Mouse (Mus musculus): ENCODE data around the gene Ppm1h. TPM values are rescaled to one million over a fixed set of nuclear protein-coding genes. Genes with fewer than 3 reads are reported as not detected.

Gene Ppm1h
- polyA plus RNA-seq, 1 experiment, result 13.1 TPM

GRCm38 (mm10) chr10:122789648-122790170 lies 111.1 kb downstream of the Ppm1h start:
- TF ChIP-seq POLR2A (IDR thresholded peaks at IDR 0.05; ENCODE audit: borderline replicate concordance, control insufficient read depth, low read depth, low read length) (no peak), CTCF (IDR thresholded peaks at IDR 0.05; ENCODE audit: control insufficient read depth, insufficient read depth, low read length) (no peak)
- Histone ChIP-seq H3K4me1 (ENCODE audit: control insufficient read depth, insufficient read depth, low read length) (peaks cover 1% of the 10 kb centered on the region; the same call in 1 of the 2 replicates), H3K4me3 (replicated peaks; ENCODE audit: control insufficient read depth, low read depth, low read length) (no peak overlapping the region), H3K27ac (ENCODE audit: control insufficient read depth, insufficient read depth, low read depth, low read length, poor library complexity) (no peak overlapping the region)
- WGBS, result 90% methylated on average over 12 of the region's 12 CpGs

- no peak overlapping the region for H3K27ac ChIP-seq (ENCODE audit: control insufficient read depth, insufficient read depth, low read depth, low read length, poor library complexity)
- peaks cover 1% of the 10 kb centered on the region; the same call in 1 of the 2 replicates for H3K4me1 ChIP-seq (ENCODE audit: control insufficient read depth, insufficient read depth, low read length)
- 22% methylated on average over 21 of the region's 21 CpGs for WGBS
- H3K4me3 ChIP-seq (replicated peaks; ENCODE audit: control insufficient read depth, low read depth, low read length), result no peak overlapping the region
- TF ChIP-seq POLR2A (IDR thresholded peaks at IDR 0.05; ENCODE audit: borderline replicate concordance, control insufficient read depth, low read depth, low read length) (no peak), CTCF (IDR thresholded peaks at IDR 0.05; ENCODE audit: control insufficient read depth, insufficient read depth, low read length) (no peak)
These were observed 113.7 kb downstream of the Ppm1h start for GRCm38 (mm10) chr10:122792021-122792966.

- TF ChIP-seq CTCF (IDR thresholded peaks at IDR 0.05; ENCODE audit: control insufficient read depth, insufficient read depth, low read length), result no peak
- TF ChIP-seq POLR2A (IDR thresholded peaks at IDR 0.05; ENCODE audit: borderline replicate concordance, control insufficient read depth, low read depth, low read length), result no peak
- WGBS, result 63% methylated on average over 11 of the region's 11 CpGs
- no peak overlapping the region for H3K4me3 ChIP-seq (replicated peaks; ENCODE audit: control insufficient read depth, low read depth, low read length)
- peaks cover 1% of the 10 kb centered on the region; the same call in 1 of the 2 replicates for H3K4me1 ChIP-seq (ENCODE audit: control insufficient read depth, insufficient read depth, low read length)
- no peak overlapping the region for H3K27ac ChIP-seq (ENCODE audit: control insufficient read depth, insufficient read depth, low read depth, low read length, poor library complexity)
These were observed 114.6 kb downstream of the Ppm1h start for GRCm38 (mm10) chr10:122793193-122793592.

GRCm38 (mm10) chr10:122794187-122794850 lies 115.8 kb downstream of the Ppm1h start:
- TF ChIP-seq CTCF (IDR thresholded peaks at IDR 0.05; ENCODE audit: control insufficient read depth, insufficient read depth, low read length) (peak; percentile 97), POLR2A (IDR thresholded peaks at IDR 0.05; ENCODE audit: borderline replicate concordance, control insufficient read depth, low read depth, low read length) (no peak)
- Histone ChIP-seq H3K4me3 (replicated peaks; ENCODE audit: control insufficient read depth, low read depth, low read length) (peak overlapping the region; percentile 75), H3K27ac (ENCODE audit: control insufficient read depth, insufficient read depth, low read depth, low read length, poor library complexity) (peak overlapping the region; percentile 41), H3K4me1 (ENCODE audit: control insufficient read depth, insufficient read depth, low read length) (peaks cover 1% of the 10 kb centered on the region; the same call in 1 of the 2 replicates)
- WGBS, result 5% methylated on average over 20 of the region's 20 CpGs

GRCm38 (mm10) chr10:122797955-122798354 lies 119.4 kb downstream of the Ppm1h start:
- no peak for TF ChIP-seq POLR2A (IDR thresholded peaks at IDR 0.05; ENCODE audit: borderline replicate concordance, control insufficient read depth, low read depth, low read length)
- peak; percentile 47; the same call in 1 of the 2 replicates for TF ChIP-seq CTCF (IDR thresholded peaks at IDR 0.05; ENCODE audit: control insufficient read depth, insufficient read depth, low read length)
- H3K4me1 ChIP-seq (ENCODE audit: control insufficient read depth, insufficient read depth, low read length), result peaks cover 3% of the 10 kb centered on the region; the same call in 1 of the 2 replicates
- 89% methylated on average over 6 of the region's 6 CpGs for WGBS

GRCm38 (mm10) chr10:122800003-122800731 lies 121.6 kb downstream of the Ppm1h start:
- Histone ChIP-seq H3K27ac (ENCODE audit: control insufficient read depth, insufficient read depth, low read depth, low read length, poor library complexity) (peak overlapping the region; percentile 0; the same call in 1 of the 2 replicates), H3K4me1 (ENCODE audit: control insufficient read depth, insufficient read depth, low read length) (peaks cover 1% of the 10 kb centered on the region; the same call in 1 of the 2 replicates), H3K4me3 (replicated peaks; ENCODE audit: control insufficient read depth, low read depth, low read length) (peak overlapping the region; percentile 3)
- 3% methylated on average over 19 of the region's 19 CpGs for WGBS
- TF ChIP-seq CTCF (IDR thresholded peaks at IDR 0.05; ENCODE audit: control insufficient read depth, insufficient read depth, low read length) (no peak), POLR2A (IDR thresholded peaks at IDR 0.05; ENCODE audit: borderline replicate concordance, control insufficient read depth, low read depth, low read length) (no peak)

More at GRCm38 (mm10) chr10:122797955-122798354, 119.4 kb downstream of the Ppm1h start:
- H3K4me3 ChIP-seq (replicated peaks; ENCODE audit: control insufficient read depth, low read depth, low read length), result no peak overlapping the region
- no peak overlapping the region for H3K27ac ChIP-seq (ENCODE audit: control insufficient read depth, insufficient read depth, low read depth, low read length, poor library complexity)

GRCm38 (mm10) chr10:122800732-122801110 lies 122.2 kb downstream of the Ppm1h start:
- peak overlapping the region; percentile 0; the same call in 1 of the 2 replicates for H3K27ac ChIP-seq (ENCODE audit: control insufficient read depth, insufficient read depth, low read depth, low read length, poor library complexity)
- TF ChIP-seq POLR2A (IDR thresholded peaks at IDR 0.05; ENCODE audit: borderline replicate concordance, control insufficient read depth, low read depth, low read length) (no peak), CTCF (IDR thresholded peaks at IDR 0.05; ENCODE audit: control insufficient read depth, insufficient read depth, low read length) (no peak)
- WGBS, result 15% methylated on average over 4 of the region's 4 CpGs
- peaks cover 1% of the 10 kb centered on the region; the same call in 1 of the 2 replicates for H3K4me1 ChIP-seq (ENCODE audit: control insufficient read depth, insufficient read depth, low read length)
- H3K4me3 ChIP-seq (replicated peaks; ENCODE audit: control insufficient read depth, low read depth, low read length), result no peak overlapping the region

Measured in bone marrow, adult 2 months (tissue).